Mouse (Mus musculus) adrenal gland, postnatal 36 days (tissue): Measurements from ENCODE around the gene P3h1. TPM values are rescaled to one million over a fixed set of nuclear protein-coding genes. Genes with fewer than 3 reads are reported as not detected.

Experiments used
- DNase-seq, 2 experiments: peaks; one replicate each; pipeline ENCODE4 v3.0.0; 2021; ENCODE audit warnings: mixed read lengths in 1 of 2
- total RNA-seq, 2 experiments: library from RNA; stranded (reverse); gene quantifications; 2 replicates each; pipeline ENCODE4 v1.2.3; 2021

P3h1 gene
- total RNA-seq, 2 experiments from 2014 or later, result 27.4 to 30.5 TPM

DNA sequence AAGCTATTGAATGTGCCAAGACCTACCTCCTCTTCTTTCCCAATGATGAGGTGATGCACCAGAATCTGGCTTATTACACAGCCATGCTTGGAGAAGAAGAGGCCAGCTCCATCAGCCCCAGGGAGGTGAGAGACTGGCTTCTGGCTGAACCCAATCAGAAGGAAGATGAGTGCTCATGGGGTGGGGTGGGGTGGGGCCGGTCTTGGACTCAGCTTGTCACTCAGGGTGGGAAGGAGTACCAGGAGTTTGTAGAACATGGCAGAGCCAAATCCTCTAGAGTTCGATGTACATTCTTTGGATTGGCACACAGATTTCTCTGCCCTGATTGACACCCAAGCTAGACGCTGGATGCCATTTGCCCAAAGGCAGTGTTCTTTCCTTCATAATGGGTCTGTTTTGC, 5.9 kb downstream of the P3h1 start:
- no peak for DNase-seq

DNA sequence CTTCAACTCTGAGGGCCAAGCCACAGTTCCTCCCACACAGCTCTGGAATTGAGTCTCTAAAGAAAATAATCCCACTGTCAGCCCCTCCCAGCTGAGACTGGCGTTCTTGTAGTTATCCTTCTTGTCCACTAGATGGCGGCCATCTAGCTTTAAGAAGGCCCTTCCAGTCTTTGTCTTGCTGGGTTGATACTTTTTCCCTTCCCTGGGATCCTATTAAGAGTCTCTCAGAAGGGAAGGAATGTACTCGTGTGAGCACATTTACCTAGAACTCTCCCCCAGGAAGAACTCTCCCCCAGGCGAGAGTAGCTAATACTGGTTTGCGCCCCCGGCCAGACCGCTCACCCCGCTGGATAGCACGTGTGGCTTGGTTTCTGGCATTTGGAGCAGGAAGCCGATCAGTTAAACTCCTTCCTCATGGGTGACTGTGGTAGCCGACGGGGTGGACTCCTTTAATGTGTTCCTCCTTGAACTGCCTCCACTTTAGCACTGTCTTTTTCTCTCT, 6.5 kb downstream of the P3h1 start:
- DNase-seq, result no peak

DNA sequence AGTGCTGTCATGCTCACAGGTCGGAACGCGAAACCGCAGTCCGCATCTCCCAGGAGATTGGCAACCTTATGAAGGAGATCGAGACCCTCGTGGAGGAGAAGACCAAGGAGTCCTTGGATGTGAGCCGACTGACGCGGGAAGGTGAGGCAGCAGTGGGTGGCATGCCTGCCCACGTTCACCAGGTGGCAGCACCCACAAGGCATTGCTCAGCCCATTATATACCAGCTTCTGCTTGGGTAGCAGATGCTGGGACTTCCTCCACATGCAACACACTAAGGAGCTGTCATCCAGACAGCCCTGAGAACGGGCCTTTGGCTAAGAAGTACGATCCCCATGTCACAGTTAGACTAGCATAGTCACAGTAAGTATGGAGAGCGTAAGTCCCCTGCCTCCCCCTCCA, 8.9 kb downstream of the P3h1 start:
- DNase-seq, result no peak

DNA sequence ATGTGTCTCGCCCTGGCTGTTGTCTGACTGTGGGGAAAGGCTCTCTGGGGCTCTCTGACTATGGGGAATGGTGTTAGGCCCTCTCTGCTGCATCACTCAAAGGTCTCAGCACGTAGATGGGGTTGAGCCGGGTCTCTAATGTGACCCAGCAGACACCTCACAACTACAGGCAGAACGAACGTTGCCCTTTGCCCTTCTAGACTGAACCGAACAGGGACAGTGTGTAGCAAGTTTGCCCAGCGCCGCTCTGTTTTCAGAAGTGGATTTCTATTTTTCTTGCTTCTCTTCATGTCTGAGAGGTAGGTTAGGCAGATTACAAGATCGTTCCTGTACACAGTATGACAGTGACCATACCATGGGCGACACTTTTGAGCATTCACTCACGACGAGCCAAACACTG, 9.9 kb downstream of the P3h1 start:
- no peak for DNase-seq

DNA sequence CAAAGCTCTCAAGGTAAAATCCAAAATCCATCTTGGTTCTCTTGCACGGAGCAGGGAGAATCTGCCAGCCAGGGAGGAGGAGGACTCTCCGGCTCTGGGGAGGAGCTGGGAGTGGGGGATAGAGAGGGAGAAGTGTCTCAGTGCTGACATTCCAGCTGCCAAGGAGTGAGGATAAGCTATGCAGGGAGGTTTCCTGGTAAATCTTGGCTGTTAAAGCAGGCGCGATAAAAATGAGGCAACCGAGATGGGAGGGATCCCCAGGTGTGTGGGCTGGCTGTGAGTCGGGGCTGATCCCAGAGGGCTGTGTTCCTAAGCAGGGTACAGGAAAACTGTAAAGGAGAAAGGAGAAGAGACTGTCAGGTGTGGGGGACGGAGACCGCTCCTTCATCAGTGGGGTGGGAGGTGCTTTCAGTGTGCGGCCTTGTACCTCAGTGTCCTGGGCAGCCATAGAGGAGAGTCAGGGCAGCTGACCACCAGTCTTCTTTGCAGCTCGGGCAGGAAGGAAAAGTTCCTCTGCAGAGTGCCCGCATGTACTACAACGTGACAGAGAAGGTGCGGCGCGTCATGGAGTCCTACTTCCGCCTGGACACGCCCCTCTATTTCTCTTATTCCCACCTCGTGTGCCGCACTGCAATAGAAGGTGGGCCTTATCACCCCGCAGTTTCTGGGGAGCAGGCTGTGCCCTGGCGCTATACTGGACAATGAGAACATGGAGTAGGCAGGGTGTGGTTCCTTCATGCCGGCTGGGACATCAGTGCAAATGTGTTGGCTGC, 11.9 kb downstream of the P3h1 start:
- no peak for DNase-seq

DNA sequence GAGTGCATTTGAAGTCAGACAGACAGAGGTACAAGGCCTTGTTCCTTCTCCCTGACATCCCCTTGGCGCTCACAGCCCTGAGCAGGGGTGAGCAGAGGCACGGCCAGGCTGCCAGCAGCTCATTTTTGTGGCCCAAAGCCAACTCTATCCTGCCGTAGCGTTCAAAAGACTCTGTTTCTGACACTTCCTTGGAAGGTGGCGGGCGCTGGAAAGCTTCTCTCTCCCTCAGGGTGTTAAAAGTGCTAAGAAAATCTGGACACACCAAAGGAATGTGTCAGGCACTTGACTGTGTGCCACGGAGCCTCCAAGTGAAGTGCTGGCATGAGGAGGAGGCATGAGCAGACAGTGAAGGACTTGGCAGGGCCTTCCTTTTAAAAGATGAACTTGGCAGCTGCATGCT, 12.8 kb downstream of the P3h1 start:
- peak; percentile 52 to 58 for DNase-seq

DNA sequence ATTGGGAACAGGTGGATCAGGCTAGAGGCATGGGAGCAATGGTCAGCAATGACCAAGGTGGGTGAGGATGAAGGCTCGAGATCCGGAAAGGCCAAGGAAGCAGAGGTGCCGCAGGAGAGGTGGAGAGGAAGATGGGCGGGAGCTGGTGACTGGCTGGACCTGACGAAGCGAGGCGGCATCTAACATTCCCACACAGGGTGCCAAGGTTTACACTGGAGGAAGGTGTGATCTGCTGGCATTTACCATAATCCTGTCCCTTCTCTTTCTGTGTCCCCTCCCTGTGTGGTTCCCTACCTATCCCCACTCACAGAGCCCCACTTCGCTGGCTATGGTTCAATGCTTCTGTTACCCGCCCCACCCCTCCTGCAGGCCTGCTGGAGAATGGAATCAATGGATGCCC, 13.2 kb downstream of the P3h1 start:
- no peak for DNase-seq

DNA sequence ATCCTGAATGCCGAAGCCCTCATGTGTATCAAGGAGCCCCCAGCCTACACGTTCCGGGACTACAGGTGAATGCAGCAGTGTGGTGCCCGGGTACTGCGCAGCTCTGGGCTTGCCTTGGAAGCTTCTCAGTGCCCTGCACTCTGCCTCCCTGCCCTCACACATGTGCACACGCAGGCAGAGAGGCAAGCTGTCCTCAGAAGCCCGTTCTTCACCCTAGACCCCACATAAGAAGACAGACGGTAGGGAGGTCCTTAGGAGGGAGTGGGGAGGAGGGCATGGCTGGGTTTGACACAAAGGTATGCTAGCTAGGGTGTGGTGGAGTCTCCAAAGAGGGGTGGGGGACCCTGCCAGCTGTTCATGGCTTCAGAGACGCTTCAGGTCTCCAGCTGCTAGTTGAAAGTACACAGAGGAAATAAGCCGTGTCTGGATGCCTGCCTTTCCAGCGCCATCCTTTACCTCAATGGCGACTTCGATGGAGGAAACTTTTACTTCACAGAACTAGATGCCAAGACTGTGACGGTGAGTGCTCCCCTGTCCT, 14.0 kb downstream of the P3h1 start:
- DNase-seq, result no peak

DNA sequence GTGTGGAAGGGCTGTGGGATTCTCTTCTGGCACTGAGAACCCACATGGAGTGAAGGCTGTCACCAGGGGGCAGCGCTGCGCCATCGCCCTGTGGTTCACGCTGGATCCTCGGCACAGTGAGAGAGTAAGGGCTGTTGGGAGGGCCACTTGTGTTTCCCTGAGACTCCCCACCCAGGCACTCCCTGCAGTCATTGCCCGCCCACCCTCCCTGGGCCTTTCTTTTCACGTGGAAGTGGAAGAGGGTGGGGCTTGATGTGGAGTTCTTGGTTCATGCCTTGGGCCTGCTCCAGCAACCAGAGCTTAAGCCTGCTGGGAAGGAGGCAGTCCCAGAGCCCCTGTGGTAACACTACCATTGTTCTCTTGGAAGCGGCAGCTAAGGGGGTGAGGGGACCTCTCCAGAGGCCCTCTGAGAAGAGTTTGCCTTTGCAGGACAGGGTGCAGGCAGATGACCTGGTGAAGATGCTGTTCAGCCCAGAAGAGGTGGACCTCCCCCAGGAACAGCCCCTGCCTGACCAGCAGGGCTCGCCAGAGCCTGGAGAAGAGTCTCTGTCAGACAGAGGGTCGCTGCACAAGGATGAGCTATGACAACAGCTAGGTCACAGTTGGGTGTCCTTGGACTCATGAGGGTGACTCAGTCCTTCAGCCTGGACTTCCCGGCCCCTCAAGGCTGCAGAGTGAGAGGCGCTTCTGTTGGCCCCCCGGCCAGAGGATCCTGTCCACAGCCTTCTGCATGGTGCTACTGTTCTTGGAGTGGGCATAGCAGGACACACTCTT, 14.9 kb downstream of the P3h1 start:
- peak; percentile 87 to 93 for DNase-seq

DNA sequence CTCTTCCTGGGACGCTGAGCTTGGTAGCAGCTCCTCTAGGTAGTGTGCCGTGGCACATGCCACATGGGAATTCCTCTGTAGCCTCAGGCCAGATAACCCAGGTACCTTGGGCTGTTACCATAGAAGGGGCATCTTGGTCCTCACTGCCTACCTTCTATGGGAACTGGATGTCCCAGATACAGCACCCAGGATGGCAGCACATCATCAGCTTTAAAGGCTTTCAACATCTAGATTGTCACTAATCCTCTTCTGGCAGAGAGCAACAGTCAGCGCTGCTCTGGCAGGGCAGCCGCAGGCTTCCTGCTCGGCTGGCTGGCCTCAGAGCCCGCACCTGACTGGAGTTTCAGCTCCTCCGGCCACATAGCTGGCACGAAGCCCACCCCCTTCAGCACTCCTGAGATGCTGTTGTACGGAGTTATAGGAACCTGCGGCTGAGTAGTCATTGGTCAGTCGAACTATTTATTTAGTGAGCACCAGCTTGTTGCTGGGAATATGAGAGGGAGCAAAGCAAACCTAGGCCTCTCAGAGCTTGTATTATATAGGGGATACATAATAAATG, 15.8 kb downstream of the P3h1 start:
- DNase-seq, result no peak

DNA sequence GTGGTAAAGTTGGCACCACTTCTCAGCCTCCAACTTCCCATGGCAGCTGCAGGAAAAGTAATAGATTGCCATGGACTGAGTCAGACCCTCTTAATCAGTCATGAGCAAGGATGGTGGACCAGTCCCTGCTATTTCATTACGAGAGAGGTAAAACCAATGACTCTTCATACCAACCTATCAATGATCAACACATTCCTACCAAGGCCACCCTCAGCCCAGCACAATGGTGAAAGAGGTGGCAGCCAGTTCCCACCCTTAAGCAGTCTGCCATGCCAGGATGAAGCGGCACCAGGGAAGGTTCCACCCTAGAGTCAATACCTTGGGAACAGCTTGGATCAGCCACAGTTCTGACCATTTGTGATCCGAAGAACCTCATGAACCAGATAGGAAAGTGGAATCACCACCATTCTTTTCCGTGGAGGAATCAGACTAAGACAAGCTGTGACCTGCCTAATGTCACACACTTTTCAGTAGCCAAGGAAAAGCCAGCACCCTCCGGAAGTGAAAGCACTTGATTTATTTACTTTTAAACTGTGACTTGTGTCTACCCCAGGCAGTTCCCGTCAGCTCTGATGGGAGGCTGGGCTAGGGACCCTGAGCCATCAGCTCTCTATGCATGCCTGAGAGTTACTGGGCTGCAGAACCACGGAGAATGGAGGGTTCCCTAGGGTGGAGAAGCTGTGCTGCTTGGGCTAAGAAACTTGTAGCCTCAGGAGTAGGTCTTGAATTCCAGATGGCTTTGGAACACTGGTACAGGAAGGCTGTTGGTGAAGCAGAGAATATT, 19.5 kb downstream of the P3h1 start:
- no peak for DNase-seq

DNA sequence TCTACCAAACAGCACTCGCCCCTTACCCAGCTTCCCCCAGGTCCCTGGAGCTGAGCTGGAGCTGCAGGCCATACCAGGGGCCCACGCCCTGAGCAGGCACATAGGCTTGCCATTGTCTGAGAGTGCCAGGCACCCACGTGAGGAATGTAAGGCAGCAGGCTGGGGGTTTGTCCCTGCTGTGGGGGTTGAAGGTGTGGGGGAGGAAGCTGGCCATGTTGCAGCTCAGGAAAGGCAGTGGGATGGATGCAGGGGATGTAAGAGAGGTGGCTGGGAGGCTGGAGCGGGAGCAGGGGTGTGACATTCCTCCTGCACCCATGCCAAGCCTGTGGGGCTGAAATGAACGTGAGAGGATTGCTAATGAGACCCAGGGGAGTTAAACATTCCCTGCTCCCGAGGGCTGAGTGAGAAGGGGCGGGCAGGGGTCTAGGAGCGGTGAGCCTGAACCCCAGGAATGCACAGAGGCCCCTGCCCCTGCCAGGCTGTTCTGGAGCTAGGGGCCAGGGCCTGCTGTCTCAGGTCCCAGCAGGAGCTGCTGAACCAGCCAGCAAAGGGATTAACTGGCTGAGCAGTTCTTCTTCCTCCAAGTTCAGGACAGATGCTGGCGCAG, 21.4 kb downstream of the P3h1 start:
- no peak for DNase-seq

DNA sequence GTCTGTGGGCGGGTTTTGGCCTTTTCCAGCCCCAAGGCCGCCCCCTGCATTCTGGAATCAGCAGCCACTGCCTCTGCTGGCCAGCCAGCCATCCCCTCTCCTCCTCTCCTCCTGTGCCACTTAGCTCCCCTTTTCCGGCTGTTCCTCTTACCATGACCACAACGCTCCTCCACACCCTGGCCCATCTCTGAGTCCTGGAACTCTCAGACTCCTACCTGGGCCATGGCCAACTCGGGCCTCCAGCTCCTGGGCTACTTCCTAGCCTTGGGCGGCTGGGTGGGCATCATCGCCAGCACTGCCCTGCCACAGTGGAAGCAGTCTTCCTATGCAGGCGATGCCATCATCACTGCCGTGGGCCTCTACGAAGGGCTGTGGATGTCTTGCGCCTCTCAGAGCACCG, 22.6 kb downstream of the P3h1 start, which contains the start of gene Cldn19:
Gene Cldn19, plus strand, starts transcription at position 64 of the 400 bp plus-strand sequence.
- peak in 1 of 2 experiments; percentile 23 for DNase-seq

DNA sequence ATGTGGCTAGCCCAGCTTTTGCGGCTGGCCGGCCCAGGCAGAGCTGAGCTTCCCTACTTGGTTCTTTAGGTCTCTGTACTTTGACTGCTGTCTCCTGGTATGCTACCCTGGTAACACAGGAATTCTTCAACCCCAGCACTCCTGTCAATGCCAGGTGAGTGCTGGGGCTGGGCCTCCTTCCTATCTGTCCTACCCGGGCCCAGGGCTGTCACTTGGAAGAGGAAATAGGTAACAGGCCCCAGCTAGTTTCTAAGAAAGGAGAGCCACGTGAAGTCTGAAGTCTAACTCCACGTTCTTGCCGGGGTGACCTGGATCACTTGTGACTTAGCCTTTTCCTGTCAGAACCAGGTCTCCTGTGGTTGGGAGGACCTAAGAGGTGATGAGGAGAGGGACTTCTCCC, 24.4 kb downstream of the P3h1 start:
- DNase-seq, result no peak

DNA sequence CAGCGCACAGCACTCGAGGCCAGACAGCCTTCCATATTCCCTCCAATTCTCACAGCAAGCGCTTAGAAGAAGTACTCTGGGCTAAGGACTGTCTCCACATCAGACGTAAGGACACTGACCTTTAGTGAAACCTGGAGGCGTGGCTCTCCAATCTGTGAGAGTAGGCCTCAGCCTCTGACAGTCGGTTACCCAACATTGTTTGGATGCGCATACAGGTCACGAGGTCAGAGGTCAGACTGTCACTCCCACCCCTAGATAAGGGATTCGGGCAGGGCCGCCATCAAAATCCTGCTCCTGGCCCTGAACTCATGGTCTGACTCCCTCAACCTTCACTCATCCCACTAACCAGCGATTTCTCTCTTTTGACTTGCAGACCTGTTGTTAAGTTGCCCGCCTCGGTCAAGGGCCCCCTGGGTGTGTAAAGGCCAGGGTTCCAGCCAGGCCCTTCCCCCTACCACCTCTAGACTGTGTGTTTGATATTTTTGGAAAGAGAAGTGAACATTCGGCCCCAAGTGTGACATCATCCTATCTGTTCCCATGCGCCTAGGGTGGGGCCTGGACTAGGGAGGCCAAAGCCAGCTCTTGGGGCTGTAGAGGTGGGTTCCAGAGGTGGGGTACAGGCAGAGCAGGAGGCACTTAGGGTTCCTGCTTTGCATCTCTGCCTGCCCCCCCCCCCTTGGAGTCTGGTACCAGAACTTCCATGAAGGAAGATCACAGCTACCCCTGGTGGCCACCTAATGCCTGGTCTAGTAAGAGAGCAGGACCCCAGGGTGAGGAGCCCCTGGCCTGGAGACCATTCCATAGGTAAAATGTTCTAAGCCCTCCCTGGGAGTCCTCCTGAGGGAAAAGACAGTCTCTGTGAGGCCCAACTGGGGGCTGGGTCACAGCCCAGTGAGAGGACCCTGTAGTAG, 26.9 kb downstream of the P3h1 start:
- no peak for DNase-seq

DNA sequence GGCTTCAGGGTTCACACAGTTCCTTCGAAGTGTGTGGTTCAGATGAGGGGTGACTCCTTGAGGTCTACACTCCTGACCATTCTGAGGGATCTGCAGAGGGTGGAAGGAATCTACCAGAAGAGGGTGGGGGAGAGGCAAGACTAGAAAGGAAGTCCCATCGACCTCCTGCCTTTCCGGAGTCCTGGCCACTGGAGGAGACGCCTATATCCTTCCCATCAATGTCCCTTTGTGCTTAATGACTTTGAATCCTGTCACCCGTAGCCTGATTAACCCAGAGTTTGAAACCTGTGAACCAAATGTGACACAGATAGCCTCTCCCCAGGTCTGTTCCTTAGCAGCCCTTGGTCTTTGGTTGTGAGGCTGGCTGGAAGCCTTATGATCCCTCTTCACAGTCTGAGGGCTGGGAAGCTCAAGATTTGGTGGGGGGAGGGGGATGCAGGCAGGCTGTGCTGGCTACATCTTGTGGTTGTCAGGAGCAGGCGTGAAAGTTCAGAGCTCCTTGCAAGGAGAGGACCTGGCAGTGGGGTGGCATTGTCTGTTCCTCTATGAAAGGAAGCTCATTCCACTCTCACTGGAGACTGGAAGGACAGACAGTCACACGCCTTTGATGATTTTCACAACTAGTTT, 28.5 kb downstream of the P3h1 start:
- no peak for DNase-seq

DNA sequence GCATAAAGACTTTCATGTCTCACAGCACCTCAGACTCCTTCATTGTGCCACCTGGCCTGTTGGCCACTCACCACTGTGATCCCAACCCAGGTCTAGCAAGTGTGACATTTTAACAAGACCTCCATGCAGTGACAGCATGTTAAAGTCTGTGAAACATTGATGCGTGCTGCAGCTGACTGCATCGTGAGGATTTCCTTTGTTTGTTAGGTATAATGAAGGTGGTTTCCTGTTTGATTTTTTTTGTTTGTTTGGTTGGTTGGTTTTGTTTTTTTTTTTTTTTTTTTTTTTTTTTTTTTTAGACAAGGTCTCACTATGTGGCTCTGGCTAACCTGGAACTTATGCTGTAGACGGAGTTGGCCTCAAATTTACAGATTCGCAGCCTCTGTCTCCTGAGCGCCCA, 29.8 kb downstream of the P3h1 start:
- no peak for DNase-seq

DNA sequence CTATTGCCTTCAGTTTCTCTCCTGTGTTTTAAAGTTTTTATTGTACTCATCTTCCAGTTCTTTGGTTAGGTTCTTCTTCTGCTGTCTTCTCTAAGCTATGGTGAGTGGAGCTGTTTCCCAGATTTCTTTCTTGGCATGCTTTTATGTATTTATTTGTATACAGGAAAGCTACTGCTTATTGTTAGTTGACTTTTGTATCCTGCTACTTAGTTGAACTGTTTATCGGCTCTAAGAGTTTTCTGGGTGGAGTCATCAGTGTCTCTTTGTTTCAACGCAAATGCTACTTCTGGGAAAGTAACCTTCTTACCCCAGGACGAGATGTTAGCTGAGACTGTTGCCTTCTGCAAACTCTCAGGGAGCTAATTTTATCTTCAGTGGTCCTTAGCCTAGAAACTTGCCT, 30.7 kb downstream of the P3h1 start:
- DNase-seq, result no peak

DNA sequence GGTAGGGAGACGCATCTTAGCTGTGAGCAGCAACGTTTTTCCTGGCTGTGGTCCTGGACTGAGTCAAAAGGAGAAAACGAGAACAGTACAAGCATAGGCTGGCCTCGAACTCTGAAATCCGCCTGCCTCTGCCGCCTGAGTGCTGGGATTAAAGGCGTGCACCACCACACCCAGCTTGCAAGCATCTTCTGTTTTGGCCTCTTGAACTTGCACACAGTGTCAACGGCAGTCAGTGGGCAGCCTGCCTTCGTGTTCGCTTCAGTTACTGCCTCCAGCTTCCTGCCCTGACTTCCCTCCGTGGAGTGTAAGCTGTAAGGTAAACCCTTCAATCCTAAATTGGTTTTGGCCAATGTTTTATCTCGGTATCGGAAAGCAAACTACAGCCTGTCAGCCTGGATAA, 33.9 kb downstream of the P3h1 start:
- no peak for DNase-seq

DNA sequence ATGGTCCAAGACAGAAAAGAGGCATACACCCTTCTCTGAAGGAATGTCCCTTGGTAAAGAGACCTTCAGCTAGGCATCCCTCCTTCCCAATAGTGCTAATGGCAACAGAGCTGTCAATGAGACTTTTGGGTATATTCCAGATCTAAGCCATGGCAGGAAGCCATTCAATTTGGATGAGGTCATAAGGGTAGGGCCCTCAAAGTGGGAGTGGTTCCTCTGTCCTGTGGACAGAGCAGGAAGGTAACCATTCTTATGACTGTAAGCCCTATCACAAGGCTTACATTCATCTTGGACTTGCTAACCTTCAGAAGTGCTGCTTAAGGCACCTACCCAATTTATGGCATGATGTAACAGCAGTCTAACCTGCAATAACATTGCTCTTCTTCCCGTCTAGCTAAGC, 41.9 kb downstream of the P3h1 start:
- no peak for DNase-seq
